Mouse (Mus musculus) heart, adult 11 months (tissue): ENCODE data around the gene Ccl27a.
A peak's percentile ranks its signal among the peaks of the same experiment; 100 is the strongest.

Experiments
- DNase-seq: peaks from one replicate; pipeline ENCODE4 v3.0.0; 2022

Ccl27a gene

GRCm38 (mm10) chr4:41754797-41755337, 19.2 kb downstream of the Ccl27a start, which contains the start of gene Galt:
Gene Galt (plus strand): TSS chr4:41755228.
- DNase-seq, result no peak

DNA sequence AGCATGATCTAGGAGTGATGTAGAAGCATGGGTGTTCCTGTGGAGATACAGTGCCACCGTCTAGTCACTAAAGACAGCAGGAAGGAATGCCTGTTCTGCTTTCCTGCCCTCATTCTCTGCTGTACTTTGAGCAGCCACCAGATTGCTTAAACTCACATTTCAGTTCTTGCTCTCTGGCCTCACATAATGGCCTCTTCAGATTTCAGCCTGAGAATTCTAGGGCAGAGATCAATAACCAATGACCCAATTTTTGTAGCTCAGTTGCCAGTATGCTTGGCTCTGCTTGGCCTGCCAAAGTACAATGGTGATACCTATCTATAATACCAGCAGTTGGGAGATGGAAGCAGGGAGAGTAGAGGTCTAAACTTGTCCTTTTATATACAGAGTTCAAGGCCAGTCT, 29.0 kb downstream of the Ccl27a start:
- DNase-seq, result no peak

DNA sequence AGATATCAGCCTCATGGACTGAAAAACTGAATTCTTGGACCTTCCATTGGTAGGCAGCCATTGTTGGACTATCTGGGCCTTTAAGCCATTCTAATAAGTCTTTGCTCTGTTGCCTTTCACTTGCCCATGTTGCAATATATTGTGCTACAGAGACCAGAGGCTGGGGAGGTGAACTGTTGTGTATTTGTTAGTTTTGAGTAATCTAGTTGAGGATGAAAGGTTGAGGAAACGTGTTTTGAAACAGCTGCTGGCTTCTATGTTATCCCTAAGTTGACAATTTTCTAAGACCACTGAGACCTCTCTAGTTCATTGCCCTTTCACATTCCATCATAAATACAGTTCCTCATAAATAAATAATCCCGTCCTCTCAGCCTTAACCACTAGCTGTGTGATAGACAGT, 29.9 kb downstream of the Ccl27a start:
- DNase-seq, result no peak

DNA sequence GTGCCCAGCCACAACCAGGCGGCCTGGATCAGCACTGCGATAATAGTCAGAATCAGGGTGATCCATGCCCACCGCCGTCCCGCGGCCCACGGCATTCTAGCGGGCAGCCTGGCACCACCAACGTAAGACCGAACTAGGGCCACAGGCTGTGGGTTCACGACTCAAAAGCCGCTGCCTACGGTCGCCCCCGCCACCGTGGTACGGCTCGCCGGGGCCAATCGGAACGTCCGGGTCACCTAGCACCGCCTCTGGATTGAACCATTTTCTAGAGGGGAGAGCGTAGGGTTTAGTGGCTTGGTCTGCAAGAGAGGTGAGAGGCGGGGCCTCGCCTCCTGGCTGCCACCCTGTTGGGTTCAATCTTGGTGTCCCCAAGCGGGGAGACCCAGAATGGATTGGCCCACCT, 32.9 kb downstream of the Ccl27a start:
- DNase-seq, result peak; percentile 100

GRCm38 (mm10) chr4:41740380-41741157, 33.5 kb downstream of the Ccl27a start:
- DNase-seq, result peak; percentile 93

- no peak for DNase-seq
Measured at GRCm38 (mm10) chr4:41739260-41739659, 34.8 kb downstream of the Ccl27a start.

- DNase-seq, result no peak
Measured at GRCm38 (mm10) chr4:41738256-41738603, 35.8 kb downstream of the Ccl27a start.

DNA sequence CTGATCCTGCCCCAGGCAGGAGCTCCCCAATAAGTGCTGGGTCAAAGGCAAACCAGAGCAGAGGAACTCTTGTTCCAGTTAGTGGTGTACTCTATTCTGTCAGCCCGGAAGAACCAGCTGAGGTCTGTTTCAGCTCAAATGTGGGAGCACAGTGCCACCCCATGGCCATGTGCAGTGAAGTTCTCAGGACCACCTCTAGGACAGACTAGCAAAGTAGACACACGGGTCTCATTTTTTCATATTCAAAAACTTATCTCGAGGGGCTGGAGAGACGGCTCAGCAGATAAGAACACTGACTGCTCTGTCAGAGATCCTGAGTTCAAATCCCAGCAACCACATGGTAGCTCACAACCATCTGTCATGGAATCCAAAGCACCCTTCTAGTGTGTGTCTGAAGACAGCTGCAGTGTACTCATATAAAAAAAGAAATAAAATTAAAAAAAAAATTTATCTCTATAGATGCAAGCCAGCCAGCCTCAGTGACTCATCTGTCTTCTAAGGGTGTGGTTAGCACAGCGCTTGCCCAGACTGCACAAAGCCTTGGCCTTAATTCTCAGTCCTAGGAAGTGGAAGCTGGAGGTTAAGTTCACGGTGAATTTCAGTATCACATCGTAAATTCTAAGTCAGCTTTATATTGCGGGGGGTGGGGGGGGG, 36.3 kb downstream of the Ccl27a start:
- peak; percentile 96 for DNase-seq

GRCm38 (mm10) chr4:41731052-41731765, 42.8 kb downstream of the Ccl27a start, which contains the start of gene Arid3c:
Gene Arid3c (minus strand): TSS chr4:41731142.
- DNase-seq, result no peak

DNA sequence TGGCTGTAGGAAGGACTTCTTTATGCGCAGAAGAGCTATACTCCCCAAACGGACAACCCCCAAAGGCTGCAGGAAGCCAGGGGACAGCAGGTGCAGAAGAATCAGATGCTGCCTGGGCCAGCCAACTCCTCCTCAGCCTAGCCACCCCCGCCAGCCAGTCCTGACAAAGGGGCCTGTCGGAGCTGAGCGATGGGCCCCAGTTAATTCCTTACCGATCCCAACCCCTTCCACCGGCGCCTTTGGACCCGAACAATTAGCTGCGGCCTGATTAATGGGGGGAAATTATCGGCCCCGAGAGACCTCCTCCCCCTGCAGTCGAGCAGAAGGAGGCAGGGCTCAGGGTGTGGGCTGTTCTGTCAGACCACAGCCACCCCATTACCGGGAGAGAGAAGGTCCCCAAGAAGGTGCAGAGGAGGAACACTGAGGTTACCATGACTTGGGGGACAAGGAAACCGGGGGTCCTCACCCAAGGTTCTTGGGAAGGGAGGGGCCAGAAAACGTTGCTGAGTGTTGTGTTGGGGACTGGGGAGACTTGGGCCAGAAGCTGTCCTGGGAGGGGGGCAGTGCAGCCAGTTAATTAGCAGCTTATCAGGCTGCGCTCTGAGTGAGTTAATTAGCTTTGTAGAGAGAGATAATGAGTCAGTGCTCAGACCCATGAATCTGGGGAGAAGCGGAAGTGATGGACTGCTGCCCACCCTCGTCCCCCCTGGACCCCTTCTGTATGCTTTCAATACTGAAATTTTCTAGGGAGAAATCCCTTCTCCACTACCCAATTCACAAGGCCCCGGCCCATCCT, 47.0 kb downstream of the Ccl27a start:
- no peak for DNase-seq

- peak; percentile 99 for DNase-seq
Measured at GRCm38 (mm10) chr4:41722918-41723351, 51.1 kb downstream of the Ccl27a start, which contains the start of gene Dctn3. Gene Dctn3 (minus strand): TSS chr4:41723170.
